Mouse (Mus musculus): ENCODE measurements around the gene Pigv.

Gene Pigv

GRCm38 (mm10) chr4:133613026-133613425 is 59.4 kb downstream of the Pigv start:
- no peak for DNase-seq

GRCm38 (mm10) chr4:133612416-133612815 is 60.0 kb downstream of the Pigv start:
- no peak for DNase-seq

- no peak for DNase-seq
These were observed 60.6 kb downstream of the Pigv start for GRCm38 (mm10) chr4:133611815-133612214.

Data from kidney, postnatal 4 days (tissue).